Mouse (Mus musculus): Measurements from ENCODE around the gene Pdzd11. TPM values are rescaled to one million over a fixed set of nuclear protein-coding genes. Genes with fewer than 3 reads are reported as not detected.

Pdzd11 gene
- 101 TPM in 2 replicates for polyA plus RNA-seq (2015; fragmentation: Nextera tagmentation; extraction: Ambion mirVana)

- Histone ChIP-seq H3K36me3 (peaks cover 17% of the 10 kb centered on the region), H3K4me3 (replicated peaks) (peak within 1 kb of the TSS; percentile 65), H3K4me2 (peak within 1 kb of the TSS; percentile 67), H3K9ac (peak within 1 kb of the TSS; percentile 69), H3K9me3 (replicated peaks) (no peaks in the 10 kb centered on the region), H3K27me3 (0 out of 2 replicates have a peak, but pooled peaks cover 6% of the 10 kb centered on the region), H3K27ac (peak within 1 kb of the TSS; percentile 86), H3K4me1 (no peaks in the 10 kb centered on the region)
- 17% methylated on average over 62 of the region's 62 CpGs for WGBS
- ATAC-seq (replicated peaks; ENCODE audit: low FRiP score) = peak; percentile 99
Measured at GRCm38 (mm10) chrX:100625802-100626793, at the start of gene Pdzd11. TSS of gene Pdzd11 (minus strand) at chrX:100626568.

GRCm38 (mm10) chrX:100664825-100665224 is 38.5 kb upstream of the Pdzd11 start:
- ATAC-seq (replicated peaks; ENCODE audit: low FRiP score) = no peak
- H3K4me1 ChIP-seq = no peaks in the 10 kb centered on the region
- WGBS = 91% methylated on average over 2 of the region's 2 CpGs
- H3K27me3 ChIP-seq = peaks cover 12% of the 10 kb centered on the region; the same call in 1 of the 2 replicates
- H3K27ac ChIP-seq = no peak overlapping the region
- no peak overlapping the region for H3K4me3 ChIP-seq (replicated peaks)
- H3K36me3 ChIP-seq = peaks cover 17% of the 10 kb centered on the region; the same call in 1 of the 2 replicates
- no peak overlapping the region for H3K4me2 ChIP-seq
- no peak overlapping the region for H3K9ac ChIP-seq
- H3K9me3 ChIP-seq (replicated peaks) = no peaks in the 10 kb centered on the region

- no peak for ATAC-seq (replicated peaks; ENCODE audit: low FRiP score)
- Histone ChIP-seq H3K4me2 (no peak overlapping the region), H3K4me3 (replicated peaks) (no peak overlapping the region), H3K4me1 (no peaks in the 10 kb centered on the region), H3K27me3 (peaks cover 13% of the 10 kb centered on the region; the same call in 1 of the 2 replicates), H3K9ac (no peak overlapping the region), H3K27ac (no peak overlapping the region), H3K36me3 (peaks cover 10% of the 10 kb centered on the region; the same call in 1 of the 2 replicates), H3K9me3 (replicated peaks) (no peaks in the 10 kb centered on the region)
Measured at GRCm38 (mm10) chrX:100652848-100653247, 26.5 kb upstream of the Pdzd11 start.

DNA sequence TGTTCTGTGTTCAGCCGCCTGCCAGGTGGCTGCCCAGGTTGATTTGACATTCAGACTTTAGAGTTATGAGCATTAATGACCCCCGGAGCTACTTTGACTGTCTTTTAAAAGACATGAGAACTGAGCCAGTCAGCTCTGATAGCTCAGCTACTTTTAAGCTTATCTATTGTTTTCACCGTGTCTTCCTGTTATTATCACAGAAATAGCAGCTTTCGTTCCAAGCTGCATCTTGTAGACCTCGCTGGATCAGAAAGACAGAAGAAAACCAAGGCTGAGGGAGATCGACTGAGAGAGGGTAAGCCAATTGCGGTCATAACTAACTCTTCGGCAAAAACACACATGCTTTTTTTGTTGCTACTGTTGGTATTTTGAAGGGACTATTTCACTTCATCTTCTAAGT is 12.1 kb upstream of the Pdzd11 start:
- Histone ChIP-seq H3K27me3 (peaks cover 7% of the 10 kb centered on the region; the same call in 1 of the 2 replicates), H3K4me2 (no peak overlapping the region), H3K4me3 (replicated peaks) (no peak overlapping the region), H3K27ac (no peak overlapping the region), H3K4me1 (no peaks in the 10 kb centered on the region), H3K36me3 (peaks cover 64% of the 10 kb centered on the region), H3K9ac (no peak overlapping the region), H3K9me3 (replicated peaks) (no peaks in the 10 kb centered on the region)
- ATAC-seq (replicated peaks; ENCODE audit: low FRiP score) = no peak
- 89% methylated on average over 8 of the region's 8 CpGs for WGBS

DNA sequence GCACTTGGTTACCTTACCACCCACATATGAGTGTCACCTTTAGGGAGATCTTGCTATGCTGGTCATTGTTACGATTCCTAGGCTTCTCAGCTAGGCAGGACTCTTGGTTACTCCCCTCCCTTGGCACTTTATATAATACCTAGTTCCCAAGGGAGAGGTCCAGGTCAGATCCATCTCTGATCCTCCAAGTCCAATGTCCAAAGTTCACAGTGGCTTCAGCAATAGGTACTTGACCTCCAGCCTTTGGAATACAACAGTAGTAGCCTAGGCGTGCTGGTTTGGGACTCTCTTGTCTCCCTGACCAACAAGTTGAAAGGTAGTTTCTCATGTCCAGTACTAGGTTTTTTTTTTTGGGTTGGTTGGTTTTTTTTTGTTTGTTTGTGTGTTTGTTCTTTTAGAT is 2.7 kb upstream of the Pdzd11 start:
- H3K36me3 ChIP-seq = peaks cover 4% of the 10 kb centered on the region; the same call in 1 of the 2 replicates
- H3K27me3 ChIP-seq = peaks cover 6% of the 10 kb centered on the region; the same call in 1 of the 2 replicates
- no peak for ATAC-seq (replicated peaks; ENCODE audit: low FRiP score)
- H3K9me3 ChIP-seq (replicated peaks) = no peaks in the 10 kb centered on the region
- no peak overlapping the region for H3K4me3 ChIP-seq (replicated peaks)
- H3K27ac ChIP-seq = no peak overlapping the region
- 87% methylated on average over 2 of the region's 2 CpGs for WGBS
- H3K4me1 ChIP-seq = no peaks in the 10 kb centered on the region
- H3K9ac ChIP-seq = no peak overlapping the region
- no peak overlapping the region for H3K4me2 ChIP-seq

- H3K27ac ChIP-seq = peak within 1 kb of the TSS; percentile 86
- H3K4me2 ChIP-seq = peak within 1 kb of the TSS; percentile 67
- peak within 1 kb of the TSS; percentile 65 for H3K4me3 ChIP-seq (replicated peaks)
- peaks cover 17% of the 10 kb centered on the region for H3K36me3 ChIP-seq
- H3K27me3 ChIP-seq = 0 out of 2 replicates have a peak, but pooled peaks cover 6% of the 10 kb centered on the region
- H3K9ac ChIP-seq = peak within 1 kb of the TSS; percentile 69
- ATAC-seq (replicated peaks; ENCODE audit: low FRiP score) = no peak
- no peaks in the 10 kb centered on the region for H3K9me3 ChIP-seq (replicated peaks)
- WGBS = 17% methylated on average over 3 of the region's 3 CpGs
- H3K4me1 ChIP-seq = no peaks in the 10 kb centered on the region
Measured at GRCm38 (mm10) chrX:100625546-100625801, 894 bp downstream of the Pdzd11 start, which contains the start of gene Kif4. TSS of gene Kif4 (plus strand) at chrX:100625737.

DNA sequence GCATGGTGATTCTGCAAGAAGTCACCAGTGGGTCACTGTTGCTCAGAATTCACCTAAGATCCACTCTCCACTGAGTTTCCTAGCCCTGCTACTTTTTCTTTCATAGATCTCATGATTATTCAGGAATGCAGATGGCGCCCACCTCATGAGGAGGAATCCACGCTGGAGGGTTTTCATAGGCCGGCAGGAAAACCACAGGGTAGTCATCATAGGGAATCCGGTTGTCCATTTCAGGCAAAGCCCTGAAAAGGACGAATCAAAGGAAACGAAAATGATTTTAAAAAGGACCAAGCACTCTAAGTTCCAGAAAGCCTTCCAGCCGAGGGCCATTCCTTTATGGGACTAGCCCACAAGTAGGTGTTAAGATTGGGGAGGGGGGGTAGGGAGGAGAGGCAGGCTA is 1.2 kb downstream of the Pdzd11 start:
- Histone ChIP-seq H3K9ac (peak overlapping the region; percentile 39; the same call in 1 of the 2 replicates), H3K27ac (no peak overlapping the region; the same call in 1 of the 2 replicates), H3K4me2 (peak overlapping the region; percentile 55), H3K36me3 (peaks cover 17% of the 10 kb centered on the region), H3K4me3 (replicated peaks) (peak overlapping the region; percentile 65), H3K4me1 (no peaks in the 10 kb centered on the region), H3K27me3 (0 out of 2 replicates have a peak, but pooled peaks cover 6% of the 10 kb centered on the region), H3K9me3 (replicated peaks) (no peaks in the 10 kb centered on the region)
- ATAC-seq (replicated peaks; ENCODE audit: low FRiP score) = no peak
- WGBS = 38% methylated on average over 7 of the region's 7 CpGs

GRCm38 (mm10) chrX:100624242-100624641 is 2.1 kb downstream of the Pdzd11 start:
- Histone ChIP-seq H3K9ac (no peak overlapping the region), H3K27ac (no peak overlapping the region), H3K4me1 (no peaks in the 10 kb centered on the region), H3K9me3 (replicated peaks) (no peaks in the 10 kb centered on the region), H3K4me3 (replicated peaks) (no peak overlapping the region), H3K4me2 (0 out of 2 replicates have a peak overlapping the region, but pooled peaks have one; percentile 55), H3K36me3 (peaks cover 17% of the 10 kb centered on the region), H3K27me3 (0 out of 2 replicates have a peak, but pooled peaks cover 6% of the 10 kb centered on the region)
- no peak for ATAC-seq (replicated peaks; ENCODE audit: low FRiP score)
- WGBS = 88% methylated on average over 4 of the region's 4 CpGs

- no peak overlapping the region for H3K9ac ChIP-seq
- no peak overlapping the region for H3K4me2 ChIP-seq
- peaks cover 17% of the 10 kb centered on the region for H3K36me3 ChIP-seq
- no peaks in the 10 kb centered on the region for H3K9me3 ChIP-seq (replicated peaks)
- WGBS = 71% methylated on average over 2 of the region's 2 CpGs
- ATAC-seq (replicated peaks; ENCODE audit: low FRiP score) = no peak
- no peak overlapping the region for H3K27ac ChIP-seq
- no peaks in the 10 kb centered on the region for H3K4me1 ChIP-seq
- no peak overlapping the region for H3K4me3 ChIP-seq (replicated peaks)
- H3K27me3 ChIP-seq = peaks cover 28% of the 10 kb centered on the region; the same call in 1 of the 2 replicates
Measured at GRCm38 (mm10) chrX:100621366-100621765, 5.0 kb downstream of the Pdzd11 start.

- Histone ChIP-seq H3K4me1 (no peaks in the 10 kb centered on the region), H3K9me3 (replicated peaks) (no peaks in the 10 kb centered on the region), H3K4me3 (replicated peaks) (no peak overlapping the region), H3K4me2 (no peak overlapping the region), H3K27me3 (peaks cover 29% of the 10 kb centered on the region), H3K9ac (no peak overlapping the region), H3K36me3 (peaks cover 14% of the 10 kb centered on the region), H3K27ac (no peak overlapping the region)
- 57% methylated on average over 3 of the region's 3 CpGs for WGBS
- ATAC-seq (replicated peaks; ENCODE audit: low FRiP score) = 0 out of 2 replicates have a peak, but pooled peaks have one; percentile 36
Measured at GRCm38 (mm10) chrX:100618488-100618887, 7.9 kb downstream of the Pdzd11 start.

DNA sequence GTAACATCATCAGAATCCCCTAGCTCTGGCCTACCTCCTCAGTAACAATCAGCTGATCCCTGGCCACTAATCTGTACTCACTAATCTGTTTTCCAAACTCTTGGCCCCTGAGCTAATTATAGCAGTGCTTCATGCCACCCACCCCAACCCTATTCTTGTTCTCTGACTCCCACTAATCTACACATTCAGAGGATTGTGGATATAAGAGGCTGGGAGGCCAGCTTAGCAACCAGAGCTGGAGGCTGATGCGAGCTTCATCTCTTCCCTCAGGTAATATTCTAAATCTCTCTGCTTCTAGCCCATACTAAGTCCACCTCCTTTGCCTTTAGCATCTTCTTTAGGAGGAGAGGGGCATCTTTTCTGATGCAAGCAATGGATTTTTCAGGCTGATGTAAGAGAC is 21.1 kb downstream of the Pdzd11 start, which contains the start of gene Arr3:
TSS of gene Arr3 (plus strand) at position 184 of the 400 bp plus-strand sequence.
- H3K36me3 ChIP-seq = no peaks in the 10 kb centered on the region
- ATAC-seq (replicated peaks; ENCODE audit: low FRiP score) = no peak
- H3K27me3 ChIP-seq = peaks cover 26% of the 10 kb centered on the region
- no peak within 1 kb of the TSS for H3K4me3 ChIP-seq (replicated peaks)
- H3K4me2 ChIP-seq = no peak within 1 kb of the TSS
- no peak within 1 kb of the TSS for H3K9ac ChIP-seq
- H3K9me3 ChIP-seq (replicated peaks) = no peaks in the 10 kb centered on the region
- H3K4me1 ChIP-seq = no peaks in the 10 kb centered on the region
- 81% methylated on average over 1 of the region's 1 CpGs for WGBS
- H3K27ac ChIP-seq = no peak within 1 kb of the TSS

DNA sequence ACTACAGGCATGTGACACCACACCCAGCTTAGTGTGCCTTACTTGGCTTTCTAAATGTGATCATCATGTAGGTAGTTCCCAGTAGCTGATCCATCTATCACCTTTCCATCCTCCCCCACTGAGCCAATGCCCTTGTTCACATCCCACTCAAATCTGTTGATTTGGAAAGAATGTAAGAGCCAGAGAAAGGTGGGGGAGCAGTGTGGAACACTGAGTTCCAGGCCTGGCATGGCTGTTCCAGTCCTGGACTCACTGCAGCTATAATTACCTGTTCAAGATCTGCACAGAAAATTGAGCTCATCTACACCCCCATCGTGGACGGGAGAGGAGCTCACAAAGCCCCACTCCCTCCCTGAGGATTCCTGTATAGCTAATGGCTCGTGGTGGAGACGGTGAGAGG is 26.6 kb downstream of the Pdzd11 start:
- H3K9ac ChIP-seq = no peak overlapping the region
- H3K4me1 ChIP-seq = no peaks in the 10 kb centered on the region
- no peak overlapping the region for H3K4me3 ChIP-seq (replicated peaks)
- WGBS = 66% methylated on average over 4 of the region's 4 CpGs
- H3K36me3 ChIP-seq = no peaks in the 10 kb centered on the region
- ATAC-seq (replicated peaks; ENCODE audit: low FRiP score) = no peak
- H3K27ac ChIP-seq = no peak overlapping the region
- no peaks in the 10 kb centered on the region for H3K9me3 ChIP-seq (replicated peaks)
- peaks cover 47% of the 10 kb centered on the region for H3K27me3 ChIP-seq
- no peak overlapping the region for H3K4me2 ChIP-seq

Measured in kidney, embryonic 15.5 days (tissue).